Mouse (Mus musculus): ENCODE results near the gene Dnm3. TPM values are rescaled to one million over a fixed set of nuclear protein-coding genes. Genes with fewer than 3 reads are reported as not detected.

The Dnm3 gene
- polyA plus RNA-seq, 1 experiment = 8.2 TPM

DNA sequence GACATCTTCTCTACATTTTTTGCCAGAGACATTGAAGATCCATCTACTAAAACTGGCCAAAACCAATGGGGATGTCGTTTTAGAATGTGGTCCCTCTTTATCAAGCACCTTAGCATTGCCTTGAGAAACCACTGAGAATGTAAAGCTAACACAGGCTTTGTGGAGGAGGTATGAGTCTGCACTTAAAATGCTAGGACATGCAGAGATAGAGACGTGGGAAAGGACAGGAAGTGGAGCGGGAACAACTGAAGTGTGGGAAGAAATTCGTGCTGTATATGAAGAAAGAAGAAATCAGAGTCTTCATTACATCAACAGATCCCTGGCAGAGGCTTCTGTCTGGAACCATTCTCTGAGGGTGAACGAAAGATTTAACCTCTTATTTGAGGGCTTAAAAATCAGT is 121.4 kb downstream of the Dnm3 start:
- H3K27me3 ChIP-seq (replicated peaks; ENCODE audit: control insufficient read depth, insufficient read depth, low read length) = no peaks in the 10 kb centered on the region
- H3K4me3 ChIP-seq (ENCODE audit: insufficient read depth, low read depth, low read length) = no peak overlapping the region
- no peak for TF ChIP-seq POLR2A (IDR thresholded peaks at IDR 0.05; ENCODE audit: low read depth, low read length)
- no peak for TF ChIP-seq CTCF (conservative IDR thresholded peaks at IDR 0.05; ENCODE audit: insufficient read depth, insufficient read length, low read depth, low read length)
- DNase-seq = no peak
- H3K4me1 ChIP-seq (ENCODE audit: control insufficient read depth, insufficient read depth, low read length) = no peaks in the 10 kb centered on the region
- H3K36me3 ChIP-seq (ENCODE audit: control insufficient read depth, insufficient read depth, low read length) = no peaks in the 10 kb centered on the region
- H3K27ac ChIP-seq (ENCODE audit: insufficient read depth, low read depth, low read length) = no peak overlapping the region
- WGBS = 71% methylated on average over 5 of the region's 5 CpGs

DNA sequence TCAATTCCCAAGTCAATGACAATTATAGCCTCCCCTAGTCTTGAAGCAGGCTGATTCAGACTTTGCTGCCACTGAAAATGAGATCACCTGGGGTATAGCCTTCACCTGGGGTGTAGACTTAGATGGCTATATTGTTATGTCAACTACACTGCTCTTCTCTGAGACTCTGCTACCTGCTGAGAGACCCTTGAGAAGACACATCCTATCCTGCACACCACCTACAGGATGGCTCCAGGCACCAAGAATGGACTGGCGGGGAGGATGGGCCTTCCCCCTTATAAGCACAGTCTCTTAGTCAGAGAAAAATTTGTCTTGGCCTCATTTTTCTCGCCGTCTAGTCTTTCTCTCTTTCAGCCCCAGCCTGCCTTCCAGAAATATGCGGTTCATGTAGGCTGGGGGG is 123.1 kb downstream of the Dnm3 start:
- no peak overlapping the region for H3K4me3 ChIP-seq (ENCODE audit: insufficient read depth, low read depth, low read length)
- no peak overlapping the region for H3K27ac ChIP-seq (ENCODE audit: insufficient read depth, low read depth, low read length)
- H3K36me3 ChIP-seq (ENCODE audit: control insufficient read depth, insufficient read depth, low read length) = no peaks in the 10 kb centered on the region
- TF ChIP-seq POLR2A (IDR thresholded peaks at IDR 0.05; ENCODE audit: low read depth, low read length) (no peak), CTCF (conservative IDR thresholded peaks at IDR 0.05; ENCODE audit: insufficient read depth, insufficient read length, low read depth, low read length) (no peak)
- H3K27me3 ChIP-seq (replicated peaks; ENCODE audit: control insufficient read depth, insufficient read depth, low read length) = no peaks in the 10 kb centered on the region
- WGBS = 83% methylated on average over 4 of the region's 4 CpGs
- DNase-seq = no peak
- H3K4me1 ChIP-seq (ENCODE audit: control insufficient read depth, insufficient read depth, low read length) = no peaks in the 10 kb centered on the region

GRCm38 (mm10) chr1:162353831-162354230 is 124.0 kb downstream of the Dnm3 start:
- H3K4me3 ChIP-seq (ENCODE audit: insufficient read depth, low read depth, low read length) = no peak overlapping the region
- H3K27ac ChIP-seq (ENCODE audit: insufficient read depth, low read depth, low read length) = no peak overlapping the region
- no peaks in the 10 kb centered on the region for H3K36me3 ChIP-seq (ENCODE audit: control insufficient read depth, insufficient read depth, low read length)
- 90% methylated on average over 4 of the region's 4 CpGs for WGBS
- H3K27me3 ChIP-seq (replicated peaks; ENCODE audit: control insufficient read depth, insufficient read depth, low read length) = no peaks in the 10 kb centered on the region
- no peak for DNase-seq
- H3K4me1 ChIP-seq (ENCODE audit: control insufficient read depth, insufficient read depth, low read length) = no peaks in the 10 kb centered on the region
- TF ChIP-seq CTCF (conservative IDR thresholded peaks at IDR 0.05; ENCODE audit: insufficient read depth, insufficient read length, low read depth, low read length) (no peak), POLR2A (IDR thresholded peaks at IDR 0.05; ENCODE audit: low read depth, low read length) (no peak)

GRCm38 (mm10) chr1:162349306-162349705 is 128.5 kb downstream of the Dnm3 start:
- no peak for DNase-seq
- Histone ChIP-seq H3K4me3 (ENCODE audit: insufficient read depth, low read depth, low read length) (no peak overlapping the region), H3K27me3 (replicated peaks; ENCODE audit: control insufficient read depth, insufficient read depth, low read length) (no peaks in the 10 kb centered on the region), H3K27ac (ENCODE audit: insufficient read depth, low read depth, low read length) (no peak overlapping the region), H3K4me1 (ENCODE audit: control insufficient read depth, insufficient read depth, low read length) (no peaks in the 10 kb centered on the region), H3K36me3 (ENCODE audit: control insufficient read depth, insufficient read depth, low read length) (no peaks in the 10 kb centered on the region)
- TF ChIP-seq POLR2A (IDR thresholded peaks at IDR 0.05; ENCODE audit: low read depth, low read length) = no peak
- no peak for TF ChIP-seq CTCF (conservative IDR thresholded peaks at IDR 0.05; ENCODE audit: insufficient read depth, insufficient read length, low read depth, low read length)
- WGBS = 73% methylated on average over 6 of the region's 6 CpGs

- Histone ChIP-seq H3K4me1 (ENCODE audit: control insufficient read depth, insufficient read depth, low read length) (no peaks in the 10 kb centered on the region), H3K4me3 (ENCODE audit: insufficient read depth, low read depth, low read length) (no peak overlapping the region), H3K27me3 (replicated peaks; ENCODE audit: control insufficient read depth, insufficient read depth, low read length) (no peaks in the 10 kb centered on the region), H3K36me3 (ENCODE audit: control insufficient read depth, insufficient read depth, low read length) (no peaks in the 10 kb centered on the region), H3K27ac (ENCODE audit: insufficient read depth, low read depth, low read length) (no peak overlapping the region)
- TF ChIP-seq POLR2A (IDR thresholded peaks at IDR 0.05; ENCODE audit: low read depth, low read length) = no peak
- no peak for TF ChIP-seq CTCF (conservative IDR thresholded peaks at IDR 0.05; ENCODE audit: insufficient read depth, insufficient read length, low read depth, low read length)
- DNase-seq = no peak
- 67% methylated on average over 4 of the region's 4 CpGs for WGBS
Observed at GRCm38 (mm10) chr1:162346456-162347011, 131.3 kb downstream of the Dnm3 start.

DNA sequence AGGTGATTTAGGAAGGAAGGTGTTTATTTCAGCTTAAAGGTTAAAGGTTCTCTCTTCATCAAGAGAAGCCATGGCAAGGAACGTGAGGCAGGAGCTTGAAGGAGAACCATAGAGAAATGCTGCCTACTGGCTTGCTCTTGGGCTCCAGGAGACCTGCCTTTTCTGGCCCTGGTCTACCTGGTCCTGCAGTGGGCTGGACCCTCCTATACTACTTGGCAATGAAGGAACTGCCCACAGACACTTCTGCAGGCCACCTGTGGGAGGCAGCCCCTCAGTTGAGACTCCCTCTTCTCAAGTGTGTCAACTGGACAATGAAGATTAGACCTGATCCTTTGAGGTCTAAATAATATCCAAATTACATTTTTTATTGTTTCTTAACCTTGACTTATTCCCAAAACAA is 140.7 kb downstream of the Dnm3 start:
- Histone ChIP-seq H3K4me3 (ENCODE audit: insufficient read depth, low read depth, low read length) (no peak overlapping the region), H3K27ac (ENCODE audit: insufficient read depth, low read depth, low read length) (no peak overlapping the region), H3K27me3 (replicated peaks; ENCODE audit: control insufficient read depth, insufficient read depth, low read length) (no peaks in the 10 kb centered on the region), H3K4me1 (ENCODE audit: control insufficient read depth, insufficient read depth, low read length) (no peaks in the 10 kb centered on the region), H3K36me3 (ENCODE audit: control insufficient read depth, insufficient read depth, low read length) (no peaks in the 10 kb centered on the region)
- no peak for TF ChIP-seq POLR2A (IDR thresholded peaks at IDR 0.05; ENCODE audit: low read depth, low read length)
- TF ChIP-seq CTCF (conservative IDR thresholded peaks at IDR 0.05; ENCODE audit: insufficient read depth, insufficient read length, low read depth, low read length) = no peak
- 82% methylated on average over 1 of the region's 1 CpGs for WGBS
- no peak for DNase-seq

- peak; percentile 58 for DNase-seq
- no peaks in the 10 kb centered on the region for H3K4me1 ChIP-seq (ENCODE audit: control insufficient read depth, insufficient read depth, low read length)
- no peaks in the 10 kb centered on the region for H3K36me3 ChIP-seq (ENCODE audit: control insufficient read depth, insufficient read depth, low read length)
- no peak overlapping the region for H3K4me3 ChIP-seq (ENCODE audit: insufficient read depth, low read depth, low read length)
- WGBS = 28% methylated on average over 1 of the region's 1 CpGs
- no peak for TF ChIP-seq POLR2A (IDR thresholded peaks at IDR 0.05; ENCODE audit: low read depth, low read length)
- TF ChIP-seq CTCF (conservative IDR thresholded peaks at IDR 0.05; ENCODE audit: insufficient read depth, insufficient read length, low read depth, low read length) = 0 out of 2 replicates have a peak, but pooled peaks have one; percentile 8
- H3K27me3 ChIP-seq (replicated peaks; ENCODE audit: control insufficient read depth, insufficient read depth, low read length) = no peaks in the 10 kb centered on the region
- no peak overlapping the region for H3K27ac ChIP-seq (ENCODE audit: insufficient read depth, low read depth, low read length)
Observed at GRCm38 (mm10) chr1:162336640-162337039, 141.2 kb downstream of the Dnm3 start.

Measured in kidney, adult 2 months (tissue).